Mouse (Mus musculus) CH12.LX (cell line): ENCODE data around the gene Tmem212. TPM values are rescaled to one million over a fixed set of nuclear protein-coding genes. Genes with fewer than 3 reads are reported as not detected.

ENCODE experiments used
- DNase-seq: peaks from one replicate; pipeline ENCODE4 v3.0.0-alpha.2; 2013; ENCODE audit errors: extremely low read depth
- H3K27ac ChIP-seq: 2 replicates; pipeline ENCODE4 v1.5.1; 2012; ENCODE audit warnings: low read depth, mild to moderate bottlenecking, control low read depth, moderate library complexity; ENCODE audit not compliant: insufficient read depth
- H3K27me3 ChIP-seq: replicated peaks from 2 replicates; pipeline ENCODE3; 2012; ENCODE audit warnings: inconsistent platforms
- H3K36me3 ChIP-seq, 2 experiments: replicated peaks in 1 of 2; 2 replicates each; pipeline versions ENCODE3 to v1.6.1; 2012; ENCODE audit warnings: inconsistent platforms in 1 of 2, low read length in 1 of 2, mild to moderate bottlenecking in 1 of 2, mixed read lengths in 1 of 2, moderate library complexity in 1 of 2; ENCODE audit not compliant: control insufficient read depth in 1 of 2, insufficient read depth in 1 of 2
- H3K4me1 ChIP-seq, 2 experiments: 2 replicates each; pipeline ENCODE4 v1.6.1; 2012; ENCODE audit warnings: inconsistent platforms in 1 of 2, moderate library complexity in 1 of 2; ENCODE audit not compliant: insufficient read depth in 2 of 2, control insufficient read depth in 1 of 2
- H3K4me2 ChIP-seq: 2 replicates; pipeline ENCODE4 v1.6.1; 2012; ENCODE audit warnings: low read depth, mild to moderate bottlenecking, control low read depth; ENCODE audit not compliant: poor library complexity, insufficient read depth, severe bottlenecking
- H3K4me3 ChIP-seq, 3 experiments: fragments of 150-350 bp in 1 of 3; sonication (generic) in 1 of 3; replicated peaks in 1 of 3; 2 replicates each; pipeline versions ENCODE3 to v1.5.1; 2011 to 2012; ENCODE audit warnings: low read depth in 2 of 3, low read length in 2 of 3, mild to moderate bottlenecking in 2 of 3, moderate library complexity in 2 of 3, control low read depth in 1 of 3, improper control_type of control experiment in 1 of 3, inconsistent platforms in 1 of 3, mixed read lengths in 1 of 3; ENCODE audit not compliant: poor library complexity in 1 of 3
- H3K79me2 ChIP-seq: replicated peaks from 2 replicates; pipeline ENCODE4 v1.6.1; 2012; ENCODE audit warnings: mild to moderate bottlenecking, moderate library complexity; ENCODE audit not compliant: control insufficient read depth, poor library complexity, insufficient read depth, severe bottlenecking; ENCODE audit errors: extremely low read depth
- H3K9ac ChIP-seq: 2 replicates; pipeline ENCODE4 v1.6.1; 2012; ENCODE audit warnings: low read depth, mild to moderate bottlenecking, control low read depth, moderate library complexity; ENCODE audit not compliant: insufficient read depth
- H3K9me3 ChIP-seq: replicated peaks from 2 replicates; pipeline ENCODE3; 2012; ENCODE audit warnings: low read length, inconsistent platforms, mixed read lengths
- BHLHE40 ChIP-seq: IDR thresholded peaks from 2 replicates; pipeline ENCODE4 v1.6.1; 2011; ENCODE audit warnings: mild to moderate bottlenecking, low read depth, low read length, improper control_type of control experiment
- ELF1 ChIP-seq: IDR thresholded peaks from 2 replicates; pipeline ENCODE4 v1.6.1; 2014; ENCODE audit warnings: low read depth, mild to moderate bottlenecking, inconsistent platforms, low read length, improper control_type of control experiment
- EP300 ChIP-seq: IDR thresholded peaks from 2 replicates; pipeline ENCODE4 v1.6.1; 2011; ENCODE audit warnings: low read length, improper control_type of control experiment
- ETS1 ChIP-seq: conservative IDR thresholded peaks from 2 replicates; pipeline ENCODE4 v1.6.1; 2012; ENCODE audit warnings: low read depth, mild to moderate bottlenecking, inconsistent platforms, low read length, improper control_type of control experiment, moderate library complexity
- GABPA ChIP-seq: IDR thresholded peaks from 2 replicates; pipeline ENCODE4 v1.6.1; 2012; ENCODE audit warnings: low read depth, low read length, improper control_type of control experiment, inconsistent platforms; ENCODE audit not compliant: insufficient replicate concordance
- JUN ChIP-seq: IDR thresholded peaks from 2 replicates; pipeline ENCODE4 v1.6.1; 2011; ENCODE audit warnings: low read depth, mild to moderate bottlenecking, low read length, improper control_type of control experiment, moderate library complexity; ENCODE audit not compliant: insufficient read depth
- JUND ChIP-seq: conservative IDR thresholded peaks from 2 replicates; pipeline ENCODE4 v1.6.1; 2011; ENCODE audit warnings: low read depth, low read length, improper control_type of control experiment
- KAT2A ChIP-seq: IDR thresholded peaks from 2 replicates; pipeline ENCODE4 v1.6.1; 2012; ENCODE audit warnings: low read length, improper control_type of control experiment, inconsistent platforms; ENCODE audit not compliant: insufficient replicate concordance
- MAX ChIP-seq: IDR thresholded peaks from 2 replicates; pipeline ENCODE4 v1.6.1; 2011; ENCODE audit warnings: low read length, improper control_type of control experiment
- MAZ ChIP-seq: IDR thresholded peaks from 2 replicates; pipeline ENCODE4 v1.6.1; 2012; ENCODE audit warnings: low read depth, mild to moderate bottlenecking, inconsistent platforms, low read length, improper control_type of control experiment, moderate library complexity
- NRF1 ChIP-seq: IDR thresholded peaks from 2 replicates; pipeline ENCODE4 v1.6.1; 2014; ENCODE audit warnings: low read depth, mild to moderate bottlenecking, inconsistent platforms, low read length, improper control_type of control experiment, moderate library complexity
- POLR2A ChIP-seq: IDR thresholded peaks from 2 replicates; pipeline ENCODE4 v1.6.1; 2011; ENCODE audit warnings: low read depth, mild to moderate bottlenecking, improper control_type of control experiment, low read length
- RCOR1 ChIP-seq: conservative IDR thresholded peaks from 2 replicates; pipeline ENCODE4 v1.6.1; 2012; ENCODE audit warnings: low read depth, mild to moderate bottlenecking, inconsistent platforms, low read length, improper control_type of control experiment
- TBP ChIP-seq: conservative IDR thresholded peaks from 2 replicates; pipeline ENCODE4 v1.6.1; 2011; ENCODE audit warnings: low read depth, low read length, improper control_type of control experiment
- UBTF ChIP-seq: IDR thresholded peaks from 2 replicates; pipeline ENCODE4 v1.6.1; 2012; ENCODE audit warnings: low read depth, mild to moderate bottlenecking, inconsistent platforms, low read length, improper control_type of control experiment, moderate library complexity
- USF1 ChIP-seq: IDR thresholded peaks from 2 replicates; pipeline ENCODE4 v1.6.1; 2014; ENCODE audit warnings: low read depth, mild to moderate bottlenecking, inconsistent platforms, low read length, improper control_type of control experiment
- ZKSCAN1 ChIP-seq: IDR thresholded peaks from 2 replicates; pipeline ENCODE4 v1.6.1; 2012; ENCODE audit warnings: low read depth, inconsistent platforms, low read length, improper control_type of control experiment, borderline replicate concordance
- ZMIZ1 ChIP-seq: IDR thresholded peaks from 2 replicates; pipeline ENCODE4 v1.6.1; 2012; ENCODE audit warnings: low read depth, mild to moderate bottlenecking, inconsistent platforms, low read length, improper control_type of control experiment
- ZNF384 ChIP-seq: IDR thresholded peaks from 2 replicates; pipeline ENCODE4 v1.6.1; 2012; ENCODE audit warnings: low read depth, low read length, improper control_type of control experiment, inconsistent platforms
- dilution Hi-C: fragments of 300-500 bp; cut with MboI; formaldehyde crosslinking; loops from 2 replicates; pipeline ENCODE4 v1.14.3; 2020; ENCODE audit warnings: low sequenced_read_pairs; ENCODE audit not compliant: extremely low pct_unique_long_range_greater_than_20kb, extremely low pct_ligation_motif_present
- in situ Hi-C: fragments of 300-500 bp; cut with MboI; formaldehyde crosslinking; loops from 3 replicates; pipeline ENCODE4 v1.14.3; 2019; ENCODE audit warnings: low sequenced_read_pairs, low pct_ligation_motif_present, low pct_unique_long_range_greater_than_20kb, mixed read lengths
- polyA plus RNA-seq: library from polyadenylated mRNA; unstranded; fragments of >175 nt; gene quantifications from 2 replicates; pipeline ENCODE4 v1.2.1, GENCODE M21; 2012; ENCODE audit warnings: low read depth; ENCODE audit not compliant: insufficient read length
- total RNA-seq, 2 experiments: library from RNA; depleted of rRNA; stranded (reverse); fragments of 300-350 nt in 1 of 2; fragments of >200 nt in 1 of 2; gene quantifications; 2 replicates each; pipeline ENCODE4 v1.2.3; 2012 to 2014

Tmem212 gene
- total and polyA plus RNA-seq, 3 experiments = not detected

DNA sequence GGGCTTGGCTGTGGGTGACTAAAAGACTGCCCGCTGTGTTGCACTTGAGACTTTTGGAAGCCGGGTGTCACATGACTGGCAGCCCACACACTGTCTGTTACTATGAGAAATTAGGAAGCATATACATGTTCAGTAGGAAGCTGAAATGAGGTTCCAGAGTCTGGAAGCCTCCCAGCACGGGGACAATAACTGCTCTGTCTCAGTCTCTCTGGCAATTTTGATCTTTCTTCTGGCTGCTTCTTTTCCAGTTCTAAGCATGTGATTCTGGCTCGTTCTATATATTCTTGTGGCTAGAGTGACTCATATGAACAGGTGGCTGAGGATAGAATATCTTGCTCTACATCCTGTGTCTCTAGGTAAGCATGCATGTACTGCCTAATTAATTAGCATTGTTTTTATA, 33.1 kb upstream of the Tmem212 start:
- H3K27ac ChIP-seq = no peak overlapping the region
- no peak for TF ChIP-seq JUN
- TF ChIP-seq MAX = no peak
- no peak for TF ChIP-seq ZMIZ1
- no peak for TF ChIP-seq UBTF
- no peak for TF ChIP-seq JUND
- TF ChIP-seq NRF1 = no peak
- no peak for TF ChIP-seq RCOR1
- TF ChIP-seq GABPA = no peak
- TF ChIP-seq ZNF384 = no peak
- TF ChIP-seq USF1 = no peak
- TF ChIP-seq TBP = no peak
- TF ChIP-seq, all 38 proteins: peak for 0
- no peaks in the 10 kb centered on the region for H3K27me3 ChIP-seq
- no peak for DNase-seq
- no peak overlapping the region for H3K9ac ChIP-seq
- in situ Hi-C loops (no loop called here), dilution Hi-C loops (no loop called here)
- no peaks in the 10 kb centered on the region for H3K36me3 ChIP-seq
- H3K4me3 ChIP-seq = no peak overlapping the region
- H3K79me2 ChIP-seq = no peaks in the 10 kb centered on the region
- H3K4me1 ChIP-seq = no peaks in the 10 kb centered on the region
- no peak overlapping the region for H3K4me2 ChIP-seq
- H3K9me3 ChIP-seq = peaks cover 55% of the 10 kb centered on the region

DNA sequence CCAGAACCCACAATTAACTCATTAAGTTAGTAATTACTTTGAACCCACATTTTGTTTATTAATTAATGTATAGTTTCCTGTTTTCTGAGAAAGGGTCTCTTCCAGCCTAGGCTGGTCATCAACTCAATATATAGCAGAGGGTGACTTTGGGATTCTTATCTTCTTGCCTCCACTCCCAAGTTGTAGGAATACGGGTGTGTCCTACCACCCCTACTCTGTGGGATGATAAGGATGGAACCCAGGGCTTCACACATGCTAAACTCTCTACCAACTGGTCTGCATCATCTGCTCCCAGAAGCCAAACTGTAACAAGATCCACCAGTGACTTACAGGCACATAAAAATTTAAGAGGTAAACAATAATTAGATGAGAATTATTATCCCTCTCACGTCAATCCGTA, 27.9 kb upstream of the Tmem212 start:
- Histone ChIP-seq H3K79me2 (no peaks in the 10 kb centered on the region), H3K4me1 (no peaks in the 10 kb centered on the region), H3K9ac (no peak overlapping the region), H3K4me2 (no peak overlapping the region), H3K27me3 (no peaks in the 10 kb centered on the region), H3K36me3 (no peaks in the 10 kb centered on the region), H3K9me3 (peaks cover 65% of the 10 kb centered on the region), H3K4me3 (no peak overlapping the region), H3K27ac (no peak overlapping the region)
- dilution Hi-C loops (no loop called here), in situ Hi-C loops (no loop called here)
- no peak for DNase-seq
- TF ChIP-seq USF1 = no peak
- no peak for TF ChIP-seq ZKSCAN1
- no peak for TF ChIP-seq ETS1
- no peak for TF ChIP-seq MAX
- TF ChIP-seq JUN = no peak
- no peak for TF ChIP-seq KAT2A
- TF ChIP-seq RCOR1 = no peak
- no peak for TF ChIP-seq BHLHE40
- no peak for TF ChIP-seq ELF1
- TF ChIP-seq EP300 = no peak
- TF ChIP-seq POLR2A = no peak
- TF ChIP-seq MAZ = no peak
